Mouse (Mus musculus): ENCODE measurements around the gene Spsb1.

The Spsb1 gene

DNA sequence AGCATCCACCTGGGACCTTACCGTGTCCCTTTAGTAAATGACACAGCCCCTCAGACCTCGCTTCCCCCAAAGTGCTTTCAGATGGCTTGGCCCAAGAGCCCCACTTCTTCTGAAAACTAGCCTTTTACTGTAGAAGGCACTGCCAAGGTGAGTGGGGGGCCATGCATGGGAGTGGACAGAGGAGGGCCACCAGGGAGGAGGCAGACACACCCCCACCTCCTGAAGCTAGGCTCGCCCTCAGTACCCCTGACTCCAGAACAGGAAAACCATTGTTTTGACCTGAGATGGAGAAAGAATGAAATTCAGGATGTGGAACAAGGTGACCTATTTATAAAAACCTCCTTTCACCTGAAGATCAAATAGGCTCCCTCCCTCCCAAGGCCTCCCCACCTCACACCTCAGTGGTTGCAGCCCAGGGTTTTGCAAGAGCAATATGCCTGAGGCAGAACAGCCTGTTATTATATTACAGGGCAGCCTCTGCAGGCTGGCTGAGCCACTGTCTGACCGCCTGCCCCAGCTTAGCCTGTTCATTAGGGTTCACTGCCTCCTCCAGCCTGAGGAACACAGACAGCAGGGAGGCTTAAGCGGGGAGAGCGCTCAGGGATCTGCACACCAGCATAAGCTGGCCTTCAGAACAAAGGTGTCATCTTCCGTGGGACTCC, 41.0 kb downstream of the Spsb1 start:
- DNase-seq (ENCODE audit: low read depth, low spot score): no peak

DNA sequence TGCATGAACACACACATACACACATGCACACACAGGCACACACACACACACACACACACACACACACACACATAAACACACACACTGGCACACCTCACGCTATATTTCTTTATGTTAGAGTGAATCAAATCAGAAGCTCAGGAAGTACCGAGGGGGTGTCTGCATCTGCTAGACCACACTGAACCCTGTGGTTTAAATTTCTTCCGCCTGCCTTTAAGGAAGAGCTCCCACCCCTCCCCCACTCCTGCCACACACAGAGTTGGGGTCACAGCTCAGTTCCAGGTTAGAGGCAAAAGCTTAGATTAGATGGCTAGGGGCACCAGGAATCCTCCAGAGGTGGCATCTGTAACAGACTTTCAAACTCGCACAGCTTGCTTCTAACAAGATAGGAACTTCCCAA, 42.4 kb downstream of the Spsb1 start:
- DNase-seq (ENCODE audit: low read depth, low spot score): no peak

DNA sequence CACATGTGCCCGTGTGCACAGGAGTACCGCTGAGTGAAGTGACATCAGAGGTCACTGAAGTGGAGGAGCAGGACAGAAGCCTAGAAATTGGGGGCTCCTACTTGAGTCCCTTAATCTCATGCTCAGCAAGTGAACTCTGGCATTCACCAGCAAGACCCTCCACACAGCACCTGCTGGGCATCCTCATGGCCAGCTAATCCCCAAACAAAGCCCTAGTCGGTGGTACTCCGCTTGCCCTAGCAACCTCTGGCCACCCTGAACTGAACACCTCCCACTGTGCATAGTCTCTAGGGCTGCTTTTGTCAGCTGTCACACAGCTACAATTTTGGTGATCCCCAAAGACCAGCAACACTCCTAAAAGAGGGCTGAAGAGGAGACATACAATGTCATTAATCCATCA, 44.3 kb downstream of the Spsb1 start:
- no peak for DNase-seq (ENCODE audit: low read depth, low spot score)

DNA sequence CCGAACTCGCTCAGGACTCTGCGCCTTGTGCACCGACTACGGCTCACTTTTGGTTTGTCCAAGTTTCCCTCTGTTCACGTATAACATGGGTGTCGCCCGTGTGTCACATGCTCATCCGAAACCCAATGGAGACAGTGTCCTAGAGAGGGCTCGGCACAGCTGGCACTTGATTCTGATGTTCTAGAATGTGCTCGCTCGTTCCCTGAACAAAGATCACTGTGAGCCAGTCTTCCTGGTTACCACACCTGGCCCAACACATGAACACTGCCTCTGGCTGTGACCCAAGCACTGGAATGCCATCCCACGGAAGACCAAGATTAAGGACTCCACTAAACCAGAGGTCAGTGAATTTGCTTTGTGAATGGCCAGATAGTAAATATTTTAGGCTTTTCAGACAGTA, 45.3 kb downstream of the Spsb1 start:
- peak; percentile 29 for DNase-seq (ENCODE audit: low read depth, low spot score)

DNA sequence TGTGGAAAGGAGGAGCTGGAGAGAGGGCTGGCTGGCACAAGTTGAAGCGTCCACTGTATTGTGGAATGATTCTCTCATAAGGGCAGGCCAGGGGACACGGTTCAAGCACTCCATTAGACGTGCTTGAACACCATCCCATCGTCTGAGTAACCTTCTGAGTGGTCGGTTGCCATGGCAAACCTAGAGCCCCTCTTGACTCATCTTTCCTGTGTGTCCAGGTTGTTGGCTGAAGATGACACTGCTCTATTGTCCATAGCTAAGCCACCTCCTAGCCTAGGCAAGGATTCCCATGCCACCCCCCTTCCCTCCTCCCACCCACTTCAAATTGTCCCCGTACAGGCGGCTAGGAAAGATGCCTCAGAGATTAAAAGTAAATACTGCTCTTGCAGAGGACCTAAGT, 45.9 kb downstream of the Spsb1 start:
- DNase-seq (ENCODE audit: low read depth, low spot score): peak; percentile 16

DNA sequence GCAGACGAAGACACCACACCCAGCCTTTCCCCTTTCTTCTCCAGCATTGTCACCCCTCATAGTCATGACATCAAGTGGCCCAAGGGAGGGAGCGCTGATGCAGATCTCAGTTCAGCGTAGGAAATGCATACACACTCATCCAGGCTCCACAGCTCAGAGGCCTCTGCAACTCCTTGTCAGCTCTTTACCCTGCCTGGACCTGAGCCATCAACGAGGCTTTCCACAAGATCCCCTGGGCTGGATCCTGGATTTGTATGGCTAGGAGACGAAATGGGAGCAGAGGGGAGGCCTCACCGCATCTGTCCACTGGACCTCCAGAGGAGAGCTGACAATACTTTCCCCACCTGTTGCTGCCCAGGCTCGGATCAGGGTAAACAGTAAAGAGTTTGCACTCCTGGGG, 47.2 kb downstream of the Spsb1 start:
- no peak for DNase-seq (ENCODE audit: low read depth, low spot score)

DNA sequence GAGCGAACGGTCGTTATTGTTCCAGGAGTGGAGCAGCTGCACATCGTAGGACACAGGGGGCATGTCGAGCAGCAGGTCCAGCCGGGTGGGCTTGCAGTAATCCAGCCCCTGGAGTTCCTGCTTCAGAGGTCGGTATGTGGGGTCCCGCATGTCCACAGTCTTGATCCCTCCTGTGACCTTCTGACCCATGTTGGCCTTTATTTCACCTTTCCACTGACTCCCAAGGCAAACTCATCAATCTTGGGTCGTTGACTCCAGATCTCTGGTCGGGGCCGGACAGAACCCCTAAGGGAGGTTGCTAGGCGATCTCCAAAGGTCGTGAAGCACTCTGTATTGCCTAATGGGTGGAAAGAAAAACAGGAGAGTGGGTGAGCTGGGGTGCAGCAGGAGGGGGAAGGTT, 47.9 kb downstream of the Spsb1 start:
- peak; percentile 74 for DNase-seq (ENCODE audit: low read depth, low spot score)

DNA sequence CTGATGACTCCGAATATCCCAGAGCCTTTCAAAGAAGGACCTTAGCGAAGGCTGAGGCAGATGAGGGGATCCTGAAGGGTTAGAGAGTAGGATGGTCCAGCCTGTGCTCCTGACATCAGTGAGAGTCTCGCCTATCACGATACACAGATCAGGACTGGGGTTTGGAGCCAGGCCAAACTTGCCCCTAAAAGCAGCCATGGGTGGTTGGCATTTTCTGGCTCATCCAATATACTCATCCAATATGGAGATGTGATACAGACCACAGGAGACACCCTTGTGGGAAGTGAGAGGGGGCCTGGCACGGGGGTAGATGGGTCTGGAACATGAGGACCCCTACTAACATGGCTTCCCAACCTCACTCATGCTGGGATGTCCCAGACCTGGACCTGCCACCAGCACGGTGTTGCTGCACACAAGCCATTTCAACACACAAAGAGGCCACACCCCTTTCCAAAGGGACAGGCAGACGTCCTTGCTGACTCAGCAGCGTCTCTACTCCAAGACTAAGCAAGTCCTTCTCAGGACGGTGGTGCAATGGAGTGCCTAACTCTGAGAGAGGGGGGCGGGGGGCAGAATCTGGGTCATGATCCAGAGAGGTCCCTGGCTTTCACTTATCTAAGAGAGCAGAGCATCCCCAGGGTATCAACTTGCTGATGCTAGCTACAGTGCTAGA, 49.4 kb downstream of the Spsb1 start:
- peak; percentile 20 for DNase-seq (ENCODE audit: low read depth, low spot score)

DNA sequence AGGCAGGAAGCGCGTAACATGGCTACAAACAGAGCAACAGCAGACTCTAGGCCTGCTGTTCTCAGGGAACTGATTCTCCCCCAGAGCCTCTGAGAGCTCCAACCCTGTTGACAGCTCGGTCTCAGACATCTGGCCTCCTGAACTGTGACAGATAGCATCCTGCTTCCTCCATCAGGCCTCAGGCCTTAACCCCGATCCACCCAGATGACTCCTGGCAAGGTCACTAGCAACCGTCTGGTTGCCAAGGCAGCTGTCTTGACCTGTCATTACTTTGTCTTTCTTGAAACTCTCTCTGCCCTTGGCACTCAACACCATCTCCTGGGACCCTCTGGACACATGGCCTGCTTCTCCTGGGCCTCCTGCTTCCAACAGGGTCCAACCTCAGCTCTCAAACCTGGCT, 51.8 kb downstream of the Spsb1 start:
- no peak for DNase-seq (ENCODE audit: low read depth, low spot score)

DNA sequence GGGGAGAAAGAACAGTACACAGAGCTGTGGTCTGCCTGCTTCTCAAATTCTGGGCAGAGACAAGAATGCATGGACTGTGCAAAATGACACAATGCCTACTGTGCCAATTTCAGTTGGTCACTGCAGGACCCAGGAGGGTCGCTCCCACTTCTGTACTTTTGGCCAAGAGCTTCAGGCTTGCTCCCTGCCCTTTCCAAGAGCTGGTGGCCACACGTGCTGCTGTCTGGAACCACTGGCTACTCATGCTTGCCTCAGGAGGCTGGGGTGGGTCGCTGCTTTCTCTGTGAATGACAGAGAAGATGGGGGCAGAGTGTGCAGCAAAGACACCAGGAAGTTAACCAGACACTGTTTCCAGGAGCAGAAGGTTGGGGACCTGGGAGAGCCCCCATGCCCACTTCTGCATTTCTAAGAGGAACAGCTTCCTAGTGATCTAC, 53.5 kb downstream of the Spsb1 start:
- DNase-seq (ENCODE audit: low read depth, low spot score): no peak

DNA sequence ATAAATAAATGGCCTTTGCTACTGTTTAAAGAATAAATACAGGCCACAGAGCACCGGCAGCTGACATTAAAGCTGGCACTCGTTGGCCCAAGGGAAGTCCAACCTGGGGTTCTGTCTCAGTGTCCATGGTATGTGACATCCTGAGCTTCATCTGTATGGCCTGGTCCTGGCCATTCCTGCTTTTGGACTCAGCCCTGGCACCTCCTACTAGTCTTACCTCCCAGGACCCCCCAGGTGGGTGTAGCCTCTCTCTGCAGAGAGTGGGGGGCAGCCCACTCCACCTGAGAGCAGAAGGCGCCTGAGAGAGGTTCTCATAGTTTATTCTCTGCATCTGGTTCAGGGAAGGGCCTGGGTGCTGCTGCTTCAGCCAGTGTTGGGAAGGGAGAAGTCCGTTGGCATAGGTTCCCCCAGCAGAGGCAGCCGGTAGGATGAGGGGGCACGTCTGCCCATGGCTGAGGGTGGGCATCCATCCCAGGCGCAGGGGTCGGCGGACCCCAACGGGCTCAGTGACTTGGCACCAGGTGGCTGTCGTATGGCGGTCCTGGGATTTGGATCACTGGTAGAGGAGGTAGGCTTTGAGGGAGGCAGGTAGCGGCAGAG, 57.1 kb downstream of the Spsb1 start:
- no peak for DNase-seq (ENCODE audit: low read depth, low spot score)

DNA sequence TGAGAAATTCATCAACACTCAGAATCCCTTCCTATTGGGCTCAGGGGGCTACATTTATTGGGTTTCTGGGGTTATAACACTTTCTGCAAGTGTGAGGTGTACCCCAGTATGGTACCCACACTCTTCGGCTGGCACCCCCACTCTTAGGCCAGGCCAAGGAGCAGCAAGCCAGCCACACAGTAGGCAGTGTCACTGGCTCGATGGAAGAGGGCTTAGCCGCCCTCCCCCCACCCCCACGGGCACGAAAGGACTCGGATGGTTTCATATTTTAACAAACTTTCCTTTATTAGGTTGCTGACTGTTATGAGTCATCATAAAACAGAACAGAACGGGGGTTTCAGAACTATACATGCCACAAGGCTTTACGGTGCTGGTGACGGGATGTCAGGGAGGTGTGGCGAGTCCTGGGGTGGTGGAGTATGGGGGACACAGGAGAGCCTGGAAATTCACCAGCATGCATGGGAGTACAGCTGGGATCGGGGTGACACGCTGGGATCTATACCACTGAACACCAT, 58.8 kb downstream of the Spsb1 start:
- DNase-seq (ENCODE audit: low read depth, low spot score): no peak

DNA sequence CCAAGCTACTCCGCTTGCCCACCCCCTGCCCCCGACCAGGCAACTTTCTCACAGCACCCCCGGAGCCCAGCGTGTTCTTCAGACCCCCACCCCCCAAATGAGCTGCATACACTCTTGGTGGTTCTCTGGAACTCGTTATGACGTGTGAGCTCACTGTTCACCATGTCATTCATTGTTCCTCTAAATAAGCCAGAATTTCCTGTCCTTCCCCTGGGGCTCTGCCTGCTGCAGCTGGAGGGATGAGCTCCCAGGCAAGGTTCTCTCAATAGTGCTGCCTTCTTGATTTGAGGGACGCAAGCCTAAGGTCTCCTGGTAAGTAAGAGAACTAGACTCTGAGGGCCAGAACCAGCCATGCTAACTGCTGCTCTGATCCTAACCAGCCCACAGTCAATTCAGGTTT, 59.6 kb downstream of the Spsb1 start:
- DNase-seq (ENCODE audit: low read depth, low spot score): no peak

DNA sequence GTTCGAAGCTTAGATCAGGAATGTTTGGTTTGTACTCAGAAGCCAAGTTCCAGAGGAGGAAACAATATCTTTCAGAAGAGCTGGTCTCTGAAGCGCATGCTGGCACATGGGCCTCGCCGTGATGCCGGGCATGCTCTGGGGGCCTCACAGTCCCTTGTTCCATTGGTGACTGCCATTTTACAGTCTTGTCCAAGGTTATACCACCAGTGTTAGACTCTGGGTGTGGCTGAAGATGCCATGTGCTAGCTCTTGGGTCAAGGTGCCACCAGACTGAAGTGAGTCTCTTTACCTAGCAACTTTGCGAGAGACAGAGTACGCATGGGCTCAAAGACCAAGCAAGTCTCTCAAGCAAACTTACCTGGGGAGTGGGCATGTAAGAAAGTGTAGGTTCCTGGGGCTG, 60.5 kb downstream of the Spsb1 start:
- DNase-seq (ENCODE audit: low read depth, low spot score): no peak

DNA sequence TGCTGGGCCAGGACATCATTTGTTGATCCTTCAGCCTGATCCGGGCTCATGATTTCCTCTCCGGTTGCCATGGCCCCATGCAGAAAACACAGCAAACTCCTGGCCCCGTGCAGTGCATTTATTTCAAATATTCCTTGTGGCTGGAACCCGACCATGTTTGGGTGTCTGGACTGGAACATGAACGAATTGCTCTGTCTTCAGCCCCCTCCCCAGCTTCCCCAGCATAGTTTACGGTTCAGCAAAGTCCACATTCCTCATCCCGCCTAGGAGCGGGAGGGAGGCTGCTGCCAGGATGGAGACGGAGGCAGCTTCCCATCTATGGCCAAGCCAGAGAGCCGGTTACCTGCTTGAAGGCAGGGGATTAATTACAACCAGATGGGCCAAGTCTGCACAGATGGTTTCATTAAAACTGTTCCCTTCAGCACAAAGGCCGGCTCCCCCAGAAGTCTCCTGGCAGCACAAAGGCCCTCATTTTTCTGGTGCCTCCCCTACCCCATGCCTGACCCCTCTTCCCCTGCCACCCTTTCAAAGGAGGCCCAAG, 61.2 kb downstream of the Spsb1 start:
- no peak for DNase-seq (ENCODE audit: low read depth, low spot score)

DNA sequence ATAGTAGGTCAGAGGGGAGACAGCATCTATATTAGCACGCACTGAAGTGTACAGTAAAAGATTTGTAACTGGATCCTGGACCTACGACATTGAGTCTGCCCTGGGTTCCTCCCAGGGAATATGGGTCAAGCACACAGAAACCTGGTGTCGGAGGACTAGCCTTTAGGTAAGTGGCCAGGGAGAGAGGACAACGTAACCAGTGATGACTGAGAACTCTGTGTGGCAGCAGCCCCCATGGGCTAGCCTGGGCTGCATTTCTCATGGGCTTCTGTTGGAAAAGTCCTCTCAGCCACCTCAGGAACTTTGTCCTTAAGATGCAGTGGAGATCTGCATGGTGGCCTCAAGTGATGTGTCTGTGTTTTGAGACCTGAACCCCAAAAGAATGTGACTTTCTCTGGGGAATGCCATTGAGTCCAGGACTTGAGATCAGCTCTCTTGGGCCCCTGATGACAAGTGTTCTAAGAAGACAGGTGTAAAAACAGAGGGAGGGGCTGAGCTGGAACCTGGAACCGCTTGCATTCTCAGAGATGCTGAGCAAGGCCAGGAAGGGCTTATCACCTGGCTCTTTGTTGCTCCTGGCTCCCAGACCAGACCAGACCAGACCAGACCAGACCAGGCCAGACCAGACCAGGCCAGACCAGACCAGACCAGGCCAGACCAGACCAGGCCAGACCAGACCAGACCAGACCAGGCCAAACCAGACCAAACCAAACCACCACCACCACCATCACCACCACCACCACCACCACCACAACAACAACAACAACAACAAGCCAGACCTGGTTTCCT, 63.5 kb downstream of the Spsb1 start:
- DNase-seq (ENCODE audit: low read depth, low spot score): no peak

DNA sequence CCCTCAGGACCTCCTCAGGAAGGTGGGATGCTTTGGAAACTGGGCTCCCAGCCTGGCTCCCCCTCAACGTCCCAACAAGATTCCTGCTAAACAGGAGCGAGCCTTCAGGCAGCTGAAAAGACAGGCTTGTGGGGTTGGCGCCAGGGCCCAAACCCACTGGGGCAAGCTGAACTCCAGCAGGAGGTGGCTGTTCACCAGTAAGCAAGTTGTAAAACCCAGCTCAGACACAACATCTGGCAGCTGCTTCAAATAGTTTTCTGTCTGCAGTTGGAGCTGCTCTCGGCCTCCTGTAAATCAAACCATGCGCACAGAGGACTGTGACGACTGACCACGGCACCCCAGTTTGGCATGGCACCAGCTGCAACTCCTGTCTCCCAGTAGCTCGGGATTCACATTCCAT, 64.3 kb downstream of the Spsb1 start:
- DNase-seq (ENCODE audit: low read depth, low spot score): no peak

DNA sequence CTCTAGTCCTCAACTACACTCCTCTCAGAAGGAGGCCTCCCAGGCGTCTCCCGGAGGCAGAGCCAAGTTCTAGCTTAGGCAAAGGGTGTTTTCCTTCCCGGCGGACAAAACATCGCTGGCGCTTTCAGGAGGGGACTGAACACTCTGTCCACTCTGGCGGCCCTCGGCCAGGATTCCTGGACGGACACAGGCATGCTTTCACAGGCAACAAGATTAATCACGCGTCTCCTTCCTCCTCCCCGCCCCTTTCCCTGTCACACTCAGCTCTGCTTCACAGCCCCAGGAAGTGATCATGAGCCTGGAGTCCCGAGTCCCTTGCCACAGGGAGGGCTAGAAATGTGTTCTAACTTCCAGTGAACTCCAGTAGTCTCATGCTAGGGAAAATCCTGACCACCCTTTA, 65.0 kb downstream of the Spsb1 start:
- DNase-seq (ENCODE audit: low read depth, low spot score): no peak

DNA sequence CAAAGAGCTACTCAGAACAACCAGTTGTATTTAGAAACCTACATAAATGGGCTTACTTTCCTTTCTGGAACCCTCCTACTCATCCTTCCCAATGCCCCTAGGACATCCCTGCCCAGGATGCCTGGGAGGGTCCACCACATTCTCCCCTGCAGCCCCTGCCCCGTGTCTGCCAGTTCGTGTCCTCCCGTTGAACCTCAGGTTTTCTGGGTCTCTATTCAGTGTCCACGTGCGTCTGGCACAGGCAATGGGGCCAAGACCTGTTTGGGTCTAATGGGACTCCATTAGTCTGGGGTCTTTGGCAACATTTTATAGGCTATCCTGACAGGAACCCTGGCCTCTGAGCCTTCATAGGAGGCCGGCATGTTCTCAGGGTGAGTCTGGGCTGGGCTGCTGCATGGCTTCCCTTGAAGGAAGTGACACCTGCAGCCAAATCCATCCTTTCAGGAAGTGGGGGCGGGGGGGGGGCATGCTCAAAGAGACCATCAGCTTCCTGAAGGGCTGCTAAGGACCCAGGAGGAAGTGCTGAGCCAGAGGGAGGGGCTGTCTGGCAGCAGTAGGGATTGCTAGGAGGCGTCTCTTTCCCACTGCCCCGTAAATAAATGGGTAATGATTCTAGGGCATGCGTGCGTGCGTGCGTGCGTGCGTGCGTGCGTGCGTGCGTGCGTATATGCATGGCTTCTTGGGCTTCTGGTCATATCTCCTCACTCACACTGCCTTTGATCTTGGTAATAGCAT, 65.9 kb downstream of the Spsb1 start:
- DNase-seq (ENCODE audit: low read depth, low spot score): no peak

DNA sequence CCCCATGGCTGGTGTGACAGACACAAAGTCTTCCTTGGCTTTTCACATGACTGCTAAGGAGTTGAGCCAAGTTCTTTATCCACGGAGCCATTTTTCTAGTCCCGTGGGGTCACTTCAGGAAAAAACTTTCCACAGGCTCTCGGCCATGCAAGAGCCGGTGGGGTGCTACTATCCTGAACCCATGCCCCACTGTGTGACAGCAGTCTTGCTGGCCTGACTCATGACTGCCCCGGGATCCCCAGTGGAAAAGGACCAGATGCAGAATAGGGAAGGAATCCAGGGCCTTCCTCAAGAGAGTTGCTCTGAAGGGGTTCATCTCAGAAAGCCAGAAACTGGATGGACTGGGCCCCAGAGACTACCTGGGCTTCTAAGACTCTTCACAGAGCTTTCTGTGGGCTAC, 66.7 kb downstream of the Spsb1 start:
- DNase-seq (ENCODE audit: low read depth, low spot score): no peak
